Mouse (Mus musculus) urinary bladder, postnatal 0 days (tissue): ENCODE results near the gene Gm21833. TPM values are rescaled to one million over a fixed set of nuclear protein-coding genes. Genes with fewer than 3 reads are reported as not detected.

Experiments
- polyA plus RNA-seq: library from polyadenylated mRNA; unstranded; fragments of >200 nt; fragmentation: Nextera tagmentation; extraction: Ambion mirVana; gene quantifications from 2 replicates; pipeline ENCODE4 v1.2.1, GENCODE M21; 2015

Gene Gm21833
- not detected in 2 replicates for polyA plus RNA-seq

GRCm38 (mm10) chr16:82828082-82828481 is at the start of gene Gm21833:
Gene Gm21833 (plus strand): TSS chr16:82828382.

